Mouse (Mus musculus): ENCODE data around the gene Cacfd1.

Gene Cacfd1

GRCm38 (mm10) chr2:27009714-27010244, at the start of gene Cacfd1:
Gene Cacfd1, plus strand, starts transcription at chr2:27009926.
- DNase-seq (ENCODE audit: low spot score) = peak; percentile 91

GRCm38 (mm10) chr2:26960756-26961155, 49.0 kb upstream of the Cacfd1 start:
- DNase-seq (ENCODE audit: low spot score) = peak; percentile 16

- peak; percentile 97 for DNase-seq (ENCODE audit: low spot score)
Observed at GRCm38 (mm10) chr2:26963923-26964723, 45.6 kb upstream of the Cacfd1 start, which contains the start of gene Rexo4. Gene Rexo4, minus strand, starts transcription at chr2:26964386.

GRCm38 (mm10) chr2:26964724-26965370, 44.9 kb upstream of the Cacfd1 start:
- DNase-seq (ENCODE audit: low spot score) = no peak

GRCm38 (mm10) chr2:26967262-26967661, 42.5 kb upstream of the Cacfd1 start:
- no peak for DNase-seq (ENCODE audit: low spot score)

- DNase-seq (ENCODE audit: low spot score) = no peak
Observed at GRCm38 (mm10) chr2:26973116-26973515, 36.6 kb upstream of the Cacfd1 start, which contains the start of gene Adamts13. Gene Adamts13, plus strand, starts transcription at chr2:26973416.

- no peak for DNase-seq (ENCODE audit: low spot score)
Observed at GRCm38 (mm10) chr2:26973960-26974359, 35.8 kb upstream of the Cacfd1 start.

- DNase-seq (ENCODE audit: low spot score) = no peak
Observed at GRCm38 (mm10) chr2:26980361-26980760, 29.4 kb upstream of the Cacfd1 start.

GRCm38 (mm10) chr2:26984179-26984578, 25.5 kb upstream of the Cacfd1 start:
- DNase-seq (ENCODE audit: low spot score) = no peak

- no peak for DNase-seq (ENCODE audit: low spot score)
Observed at GRCm38 (mm10) chr2:26984640-26985039, 25.1 kb upstream of the Cacfd1 start.

- no peak for DNase-seq (ENCODE audit: low spot score)
Observed at GRCm38 (mm10) chr2:26993936-26994335, 15.8 kb upstream of the Cacfd1 start.

GRCm38 (mm10) chr2:26997498-26997897, 12.2 kb upstream of the Cacfd1 start:
- DNase-seq (ENCODE audit: low spot score) = no peak

- DNase-seq (ENCODE audit: low spot score) = no peak
Observed at GRCm38 (mm10) chr2:26997993-26998392, 11.7 kb upstream of the Cacfd1 start.

- no peak for DNase-seq (ENCODE audit: low spot score)
Observed at GRCm38 (mm10) chr2:27006255-27006654, 3.5 kb upstream of the Cacfd1 start.

- DNase-seq (ENCODE audit: low spot score) = no peak
Observed at GRCm38 (mm10) chr2:27007701-27008100, 2.0 kb upstream of the Cacfd1 start.

GRCm38 (mm10) chr2:27017802-27018201, 8.1 kb downstream of the Cacfd1 start:
- peak; percentile 86 for DNase-seq (ENCODE audit: low spot score)

- DNase-seq (ENCODE audit: low spot score) = no peak
Observed at GRCm38 (mm10) chr2:27019530-27019929, 9.8 kb downstream of the Cacfd1 start.

GRCm38 (mm10) chr2:27021103-27021502, 11.4 kb downstream of the Cacfd1 start:
- DNase-seq (ENCODE audit: low spot score) = no peak

- no peak for DNase-seq (ENCODE audit: low spot score)
Observed at GRCm38 (mm10) chr2:27022612-27023011, 12.9 kb downstream of the Cacfd1 start.

- DNase-seq (ENCODE audit: low spot score) = no peak
Observed at GRCm38 (mm10) chr2:27024136-27024535, 14.4 kb downstream of the Cacfd1 start.

- DNase-seq (ENCODE audit: low spot score) = no peak
Observed at GRCm38 (mm10) chr2:27025545-27025944, 15.8 kb downstream of the Cacfd1 start.

- no peak for DNase-seq (ENCODE audit: low spot score)
Observed at GRCm38 (mm10) chr2:27026332-27026731, 16.6 kb downstream of the Cacfd1 start.
